Mouse (Mus musculus) spleen, adult 2 months (tissue): ENCODE data around the gene Arl4c. TPM values are rescaled to one million over a fixed set of nuclear protein-coding genes. Genes with fewer than 3 reads are reported as not detected.

ENCODE experiments used
- DNase-seq, 2 experiments: peaks; one replicate each; pipeline versions ENCODE4 v3.0.0 to v3.0.0-alpha.2; 2012 to 2021; ENCODE audit warnings: low spot score in 2 of 2, low read depth in 1 of 2
- H3K27ac ChIP-seq: fragments of 200-500 bp; 2 replicates; pipeline ENCODE4 v1.5.1; 2012; ENCODE audit warnings: low read length, inconsistent platforms; ENCODE audit not compliant: insufficient read depth
- H3K27me3 ChIP-seq: fragments of 200-500 bp; 2 replicates; pipeline ENCODE4 v1.6.1; 2012; ENCODE audit warnings: mild to moderate bottlenecking, moderate library complexity, low read length, inconsistent platforms; ENCODE audit not compliant: control insufficient read depth, insufficient read depth
- H3K36me3 ChIP-seq: fragments of 200-500 bp; 2 replicates; pipeline ENCODE4 v1.6.1; 2012; ENCODE audit warnings: mild to moderate bottlenecking, low read length, inconsistent platforms; ENCODE audit not compliant: control insufficient read depth, insufficient read depth
- H3K4me1 ChIP-seq: fragments of 200-500 bp; 2 replicates; pipeline ENCODE4 v1.6.1; 2011; ENCODE audit warnings: inconsistent platforms; ENCODE audit not compliant: control insufficient read depth, insufficient read depth, insufficient read length
- H3K4me3 ChIP-seq: fragments of 200-500 bp; 2 replicates; pipeline ENCODE4 v1.5.1; 2011; ENCODE audit warnings: mild to moderate bottlenecking, inconsistent platforms; ENCODE audit not compliant: insufficient read depth, insufficient read length; ENCODE audit errors: extremely low read depth
- CTCF ChIP-seq: fragments of 200-500 bp; IDR thresholded peaks from 2 replicates; pipeline ENCODE4 v1.5.1; 2011; ENCODE audit warnings: mild to moderate bottlenecking, inconsistent platforms; ENCODE audit not compliant: insufficient read depth, insufficient read length, insufficient replicate concordance; ENCODE audit errors: extremely low read depth
- POLR2A ChIP-seq: fragments of 200-500 bp; IDR thresholded peaks from 2 replicates; pipeline ENCODE4 v1.6.1; 2011; ENCODE audit warnings: low read depth, low read length, inconsistent platforms
- WGBS: fragments of 180-500 bp; shearing (Covaris S2); methylation state at CpG from one replicate; pipeline ENCODE4 v1.1.7; 2018; 5-methylcytosine and 5-hydroxymethylcytosine counted together
- polyA plus RNA-seq: library from polyadenylated mRNA; depleted of rRNA; stranded (reverse); fragments of >200 nt; gene quantifications from 2 replicates; pipeline ENCODE4 v1.2.3, GENCODE M21; 2012

The Arl4c gene
- polyA plus RNA-seq, 1 experiment, result 31.0 TPM

DNA sequence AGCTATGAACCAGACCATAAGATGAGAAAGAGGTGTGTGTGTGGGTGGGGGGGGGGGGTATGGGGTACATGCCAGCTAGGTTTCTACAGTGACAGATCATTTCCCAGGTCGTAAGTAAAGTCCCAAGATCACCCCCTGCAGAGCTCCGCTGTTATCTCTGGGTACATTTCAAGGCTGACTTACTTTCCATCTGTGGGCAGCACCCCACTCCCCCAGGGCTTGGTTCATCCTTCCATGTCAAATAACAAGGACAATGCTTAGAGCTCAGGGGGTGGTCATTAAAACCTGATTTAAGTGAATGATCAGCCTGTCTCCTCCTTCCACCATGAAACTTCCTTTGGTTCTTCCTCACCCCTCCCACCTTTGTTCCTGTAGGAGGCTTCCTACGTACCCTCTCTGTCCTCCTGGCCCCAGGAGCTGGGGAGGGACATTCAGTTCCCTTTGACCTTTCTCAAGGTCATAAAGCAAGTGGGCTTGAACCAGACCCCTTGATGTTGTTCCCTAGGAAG lies 23.7 kb downstream of the Arl4c start:
- Histone ChIP-seq H3K27me3 (no peaks in the 10 kb centered on the region), H3K4me3 (no peak overlapping the region), H3K27ac (no peak overlapping the region), H3K36me3 (no peaks in the 10 kb centered on the region), H3K4me1 (no peaks in the 10 kb centered on the region; the same call in 1 of the 2 replicates)
- TF ChIP-seq POLR2A (no peak), CTCF (no peak)
- 81% methylated on average over 3 of the region's 3 CpGs for WGBS
- DNase-seq, result no peak

- no peak overlapping the region for H3K4me3 ChIP-seq
- 77% methylated on average over 4 of the region's 4 CpGs for WGBS
- H3K27ac ChIP-seq, result no peak overlapping the region
- H3K27me3 ChIP-seq, result no peaks in the 10 kb centered on the region
- no peak for DNase-seq
- no peaks in the 10 kb centered on the region for H3K36me3 ChIP-seq
- H3K4me1 ChIP-seq, result no peaks in the 10 kb centered on the region; the same call in 1 of the 2 replicates
- TF ChIP-seq POLR2A, result no peak
- no peak for TF ChIP-seq CTCF
These were observed 31.2 kb downstream of the Arl4c start for GRCm38 (mm10) chr1:88670807-88671206.

GRCm38 (mm10) chr1:88668846-88669810 lies 32.9 kb downstream of the Arl4c start:
- DNase-seq, result no peak
- TF ChIP-seq POLR2A, result no peak
- TF ChIP-seq CTCF, result no peak
- 90% methylated on average over 14 of the region's 14 CpGs for WGBS
- H3K27ac ChIP-seq, result no peak overlapping the region
- no peaks in the 10 kb centered on the region for H3K27me3 ChIP-seq
- no peaks in the 10 kb centered on the region for H3K36me3 ChIP-seq
- H3K4me1 ChIP-seq, result no peaks in the 10 kb centered on the region; the same call in 1 of the 2 replicates
- H3K4me3 ChIP-seq, result no peak overlapping the region

DNA sequence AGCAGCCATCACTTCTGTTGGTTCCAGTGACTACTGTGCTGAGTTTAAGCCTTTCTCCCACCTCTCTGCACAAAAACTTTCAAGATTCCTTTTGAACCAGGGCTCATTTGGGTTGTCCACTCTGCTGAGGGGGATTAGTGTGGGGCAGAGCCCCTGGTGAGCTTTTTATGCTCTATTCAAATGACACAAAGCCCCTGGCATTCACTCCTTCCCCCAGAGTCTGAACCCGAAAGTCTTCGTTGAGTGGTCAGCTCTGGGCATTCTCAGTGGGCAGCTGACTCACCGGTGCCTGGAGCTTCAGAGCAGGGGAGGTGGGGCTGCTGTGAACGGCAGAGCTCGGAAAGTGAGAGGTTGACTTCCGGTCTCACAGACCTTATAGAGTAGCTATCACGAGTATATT lies 33.7 kb downstream of the Arl4c start:
- TF ChIP-seq POLR2A, result no peak
- TF ChIP-seq CTCF, result no peak
- Histone ChIP-seq H3K27ac (no peak overlapping the region), H3K4me1 (no peaks in the 10 kb centered on the region; the same call in 1 of the 2 replicates), H3K36me3 (no peaks in the 10 kb centered on the region), H3K4me3 (no peak overlapping the region), H3K27me3 (no peaks in the 10 kb centered on the region)
- no peak for DNase-seq
- WGBS, result 86% methylated on average over 7 of the region's 7 CpGs

DNA sequence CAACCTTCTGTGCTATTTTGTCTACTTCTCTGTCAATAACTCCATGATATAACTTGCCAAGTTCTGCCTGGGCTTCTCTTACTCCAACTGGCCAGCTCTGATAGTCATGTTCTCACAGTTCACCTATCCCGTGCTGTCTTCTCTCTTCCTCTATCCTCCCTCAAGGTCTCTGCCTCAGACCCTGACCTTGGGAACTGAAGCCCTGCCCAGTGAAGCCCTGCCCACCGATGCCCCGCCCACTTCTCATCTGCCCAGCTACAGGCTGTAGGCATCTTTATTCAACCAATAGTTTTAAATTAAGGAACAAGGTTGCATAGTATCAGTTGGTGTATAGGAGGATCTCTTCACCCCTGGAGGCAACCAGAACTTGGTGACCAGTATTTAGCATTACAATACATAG lies 37.4 kb downstream of the Arl4c start:
- Histone ChIP-seq H3K27ac (no peak overlapping the region), H3K4me3 (no peak overlapping the region), H3K4me1 (peaks cover 2% of the 10 kb centered on the region; the same call in 1 of the 2 replicates), H3K36me3 (no peaks in the 10 kb centered on the region), H3K27me3 (no peaks in the 10 kb centered on the region)
- DNase-seq, result no peak
- WGBS, result 74% methylated on average over 3 of the region's 3 CpGs
- no peak for TF ChIP-seq POLR2A
- TF ChIP-seq CTCF, result no peak

DNA sequence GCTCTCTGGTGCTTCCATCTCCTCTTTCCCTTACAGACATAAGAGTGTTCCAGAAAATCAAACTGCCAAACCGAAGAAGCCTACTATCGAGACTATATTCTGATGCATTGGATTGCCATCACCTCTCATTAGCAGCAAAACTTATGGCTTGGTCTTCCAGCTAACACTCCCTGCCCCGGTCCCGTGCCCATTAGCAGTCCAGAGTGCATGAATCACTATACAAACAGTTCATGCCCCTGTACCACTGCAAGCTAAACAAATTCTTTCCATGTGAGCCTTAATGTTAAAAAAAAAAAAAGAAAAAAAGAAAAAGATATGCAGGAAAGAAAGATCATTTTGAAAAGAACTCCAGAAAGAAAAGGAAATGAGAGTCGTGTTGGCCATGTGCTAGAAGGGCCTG lies 39.3 kb downstream of the Arl4c start:
- Histone ChIP-seq H3K4me3 (no peak overlapping the region), H3K4me1 (peaks cover 4% of the 10 kb centered on the region; the same call in 1 of the 2 replicates), H3K27ac (no peak overlapping the region), H3K27me3 (no peaks in the 10 kb centered on the region), H3K36me3 (no peaks in the 10 kb centered on the region)
- WGBS, result 74% methylated on average over 5 of the region's 5 CpGs
- TF ChIP-seq POLR2A (no peak), CTCF (no peak)
- no peak for DNase-seq

DNA sequence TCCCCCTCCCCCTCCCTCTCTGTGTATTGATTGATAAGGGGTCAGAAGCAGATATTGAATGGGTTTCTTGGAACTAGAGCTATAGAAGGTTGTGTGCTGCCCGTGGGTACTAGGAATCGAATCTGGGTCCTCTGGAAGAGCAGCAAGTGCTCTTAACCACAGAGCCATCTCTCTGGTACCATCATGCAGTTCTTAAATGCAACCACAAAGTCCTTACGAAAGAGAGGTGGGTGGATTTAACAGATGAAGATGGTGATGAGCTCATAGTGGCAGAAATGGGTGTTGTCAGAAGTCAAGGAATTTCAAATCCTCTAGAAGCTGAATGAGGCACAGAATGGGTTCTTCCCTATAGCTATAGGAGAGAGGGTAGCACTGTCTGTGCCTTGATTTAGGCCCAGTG lies 40.8 kb downstream of the Arl4c start:
- 67% methylated on average over 3 of the region's 3 CpGs for WGBS
- TF ChIP-seq POLR2A (no peak), CTCF (no peak)
- H3K27me3 ChIP-seq, result no peaks in the 10 kb centered on the region
- no peak overlapping the region for H3K27ac ChIP-seq
- H3K4me3 ChIP-seq, result no peak overlapping the region
- H3K36me3 ChIP-seq, result no peaks in the 10 kb centered on the region
- peaks cover 7% of the 10 kb centered on the region; the same call in 1 of the 2 replicates for H3K4me1 ChIP-seq
- no peak for DNase-seq
